ENCODE assay signal across 8 mouse cellular contexts in the genomic region with DNA sequence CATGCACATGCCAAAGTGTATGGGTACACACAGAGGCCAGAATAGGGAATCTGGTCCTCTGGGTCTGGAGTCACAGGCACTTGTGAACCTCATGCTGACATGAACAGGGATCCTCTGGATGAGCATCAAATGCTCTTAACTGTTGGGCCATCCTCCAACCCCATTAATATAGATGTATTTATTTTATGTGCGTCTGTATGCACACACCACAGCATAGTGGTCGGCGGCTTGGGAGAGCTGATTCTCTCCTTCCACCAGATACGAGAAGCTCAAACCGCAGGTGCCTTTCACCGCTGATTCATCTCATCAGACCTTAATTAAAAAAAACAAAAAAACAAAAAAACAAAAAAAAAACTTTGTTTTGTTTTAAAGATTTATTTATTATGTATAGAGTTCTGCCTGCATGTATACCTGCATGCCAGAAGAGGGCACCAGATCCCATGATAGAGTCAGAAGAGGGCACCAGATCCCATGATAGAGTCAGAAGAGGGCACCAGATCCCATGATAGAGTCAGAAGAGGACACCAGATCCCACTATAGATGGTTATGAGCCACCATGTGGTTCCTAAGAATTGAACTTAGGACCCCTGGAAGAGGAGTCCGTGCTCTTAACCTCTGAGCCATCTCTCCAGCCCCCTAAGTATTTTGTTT.
A peak's percentile ranks its signal among the peaks of the same experiment; 100 is the strongest.
DNase-seq lines count a peak whose midpoint lies in the region; ATAC-seq and TF ChIP-seq lines count a peak whose summit lies in the region.

No protein-coding gene starts in this region.

- ATAC-seq in hindbrain, embryonic 11.5 days (ENCODE audit: low FRiP score): no peak

- peak; percentile 30 for DNase-seq in gastrocnemius, postnatal 10 days
- no peak for DNase-seq in gastrocnemius, postnatal 14 days
- DNase-seq in thymus, adult 2 months: peak; percentile 55
- DNase-seq in thymus, adult 18-20 months: no peak
- peak; percentile 71 to 81 for DNase-seq in cerebellum, adult 18-20 months
- peak; percentile 63 to 69 for DNase-seq in heart, postnatal 36 days
- peak; percentile 74 for DNase-seq in lung, postnatal 10 days
- DNase-seq in hindbrain, embryonic 11.5 days (ENCODE audit: low spot score): no peak

- H3K4me1 ChIP-seq in thymus, adult 2 months (replicated peaks; ENCODE audit: control insufficient read depth, insufficient read depth, low read length): 0 out of 2 replicates have a peak, but pooled peaks cover 6% of the 10 kb centered on the region
- H3K4me1 ChIP-seq in hindbrain, embryonic 11.5 days (replicated peaks; ENCODE audit: control insufficient read depth, insufficient read depth, low read length): no peaks in the 10 kb centered on the region

- H3K4me2 ChIP-seq in hindbrain, embryonic 11.5 days (replicated peaks; ENCODE audit: low read depth, low read length): no peak overlapping the region

- H3K9me3 ChIP-seq in hindbrain, embryonic 11.5 days (ENCODE audit: control insufficient read depth, low read length): no peaks in the 10 kb centered on the region

- no peak for TF ChIP-seq POLR2A in thymus, adult 2 months (IDR thresholded peaks at IDR 0.05; ENCODE audit: control insufficient read depth, extremely low read depth, insufficient read depth, low read length, poor library complexity)

- H3K9ac ChIP-seq in hindbrain, embryonic 11.5 days (ENCODE audit: low read depth, low read length): no peak overlapping the region

- H3K27ac ChIP-seq in thymus, adult 2 months (ENCODE audit: control insufficient read depth, insufficient read depth, low read length): no peak overlapping the region
- H3K27ac ChIP-seq in hindbrain, embryonic 11.5 days (ENCODE audit: low read depth, low read length): no peak overlapping the region

- H3K27me3 ChIP-seq in thymus, adult 2 months (ENCODE audit: control insufficient read depth, insufficient read depth, low read length): no peaks in the 10 kb centered on the region
- no peaks in the 10 kb centered on the region for H3K27me3 ChIP-seq in hindbrain, embryonic 11.5 days (ENCODE audit: control insufficient read depth, insufficient read depth, low read length)

- no peak for TF ChIP-seq CTCF in thymus, adult 2 months (IDR thresholded peaks at IDR 0.05; ENCODE audit: borderline replicate concordance, control insufficient read depth, extremely low read depth, insufficient read depth, low read length, poor library complexity)

- intact Hi-C loops in gastrocnemius, postnatal 14 days (cut with DNase I; ENCODE audit: low total_unique reads): loop anchor here (5.0 kb wide), 1 partner anchor 166 kb away; no protein-coding TSS in a partner anchor
- intact Hi-C loops in heart, postnatal 36 days (cut with DNase I): loop anchor here (1.0 kb wide), 2 partner anchors 164 to 168 kb away; no protein-coding TSS in a partner anchor

- 73% methylated on average over 7 of the region's 7 CpGs for WGBS in thymus, adult 2 months
- WGBS in hindbrain, embryonic 11.5 days: 69% methylated on average over 7 of the region's 7 CpGs

- no peak overlapping the region for H3K4me3 ChIP-seq in thymus, adult 2 months (ENCODE audit: control insufficient read depth, insufficient read depth, low read length)
- no peak overlapping the region for H3K4me3 ChIP-seq in hindbrain, embryonic 11.5 days (ENCODE audit: low read depth, low read length)

- no peaks in the 10 kb centered on the region for H3K36me3 ChIP-seq in thymus, adult 2 months (ENCODE audit: control insufficient read depth, insufficient read depth, low read length)
- H3K36me3 ChIP-seq in hindbrain, embryonic 11.5 days (ENCODE audit: control insufficient read depth, insufficient read depth, low read length): no peaks in the 10 kb centered on the region

Comparison
In these comparisons a context has a peak if more than half of its experiments do, and no peak if none do; other contexts are left out.
1. DNase-seq: peak in gastrocnemius, postnatal 10 days (single experiment), thymus, adult 2 months (single experiment), cerebellum, adult 18-20 months (2 of 2), heart, postnatal 36 days (2 of 2) and lung, postnatal 10 days (single experiment); none in gastrocnemius, postnatal 14 days (single experiment), thymus, adult 18-20 months (0 of 2) and hindbrain, embryonic 11.5 days (single experiment).